12 mouse cellular contexts compared by ENCODE assay signal in genomic region chr2:128806561-128806960, GRCm38 (mm10). TPM values are rescaled to one million over a fixed set of nuclear protein-coding genes. Genes with fewer than 3 reads are reported as not detected.
DNase-seq lines count a peak whose midpoint lies in the region; ATAC-seq and TF ChIP-seq lines count a peak whose summit lies in the region.
"Had no signal": no experiment of that assay in that cellular context is flagged by ENCODE, and none has a peak within 500 bp of the region (broad histone marks: within the 10 kb centered on the region; RNA-seq: fewer than 3 reads in every experiment).

No protein-coding gene starts in this region.

- WGBS in liver, postnatal 0 days (ENCODE audit: insufficient replicate concordance) = 34% methylated on average over 8 of the region's 8 CpGs

- no peak for TF ChIP-seq CTCF in liver, postnatal 0 days (IDR thresholded peaks at IDR 0.05; ENCODE audit: low read depth)

- no peak overlapping the region for H3K9ac ChIP-seq in liver, postnatal 0 days (replicated peaks)
- H3K9ac ChIP-seq: forebrain, postnatal 0 days; hindbrain, embryonic 12.5 days; midbrain, embryonic 15.5 days had no signal

- no peak overlapping the region; the same call in 1 of the 2 replicates for H3K27ac ChIP-seq in liver, postnatal 0 days (ENCODE audit: low read depth)
- H3K27ac ChIP-seq: hindbrain, embryonic 12.5 days; midbrain, embryonic 15.5 days had no signal

- no peaks in the 10 kb centered on the region for H3K4me1 ChIP-seq in liver, postnatal 0 days (ENCODE audit: insufficient read depth)
- H3K4me1 ChIP-seq: hindbrain, embryonic 12.5 days; midbrain, embryonic 15.5 days had no signal

- H3K9me3 ChIP-seq in liver, postnatal 0 days (ENCODE audit: low read length) = no peaks in the 10 kb centered on the region
- H3K9me3 ChIP-seq: hindbrain, embryonic 12.5 days; midbrain, embryonic 15.5 days had no signal

- H3K4me3 ChIP-seq in liver, postnatal 0 days (ENCODE audit: low read depth, low read length) = no peak overlapping the region
- H3K4me3 ChIP-seq: hindbrain, embryonic 12.5 days; midbrain, embryonic 15.5 days had no signal

- H3K27me3 ChIP-seq in liver, postnatal 0 days (ENCODE audit: insufficient read depth, low read length) = no peaks in the 10 kb centered on the region
- H3K27me3 ChIP-seq: hindbrain, embryonic 12.5 days; midbrain, embryonic 15.5 days; Patski had no signal

- peaks cover 3% of the 10 kb centered on the region for H3K36me3 ChIP-seq in liver, postnatal 0 days (replicated peaks; ENCODE audit: insufficient read depth, low read length)
- H3K36me3 ChIP-seq: midbrain, embryonic 15.5 days had no signal

- peak; percentile 25 for DNase-seq in adrenal gland, adult 2 months
- DNase-seq in adrenal gland, postnatal 25 days = no peak
- peak; percentile 20 for DNase-seq in kidney, postnatal 10 days
- DNase-seq in kidney, postnatal 4 days = no peak
- peak; percentile 55 for DNase-seq in NIH3T3 (ENCODE audit: low read depth)
- DNase-seq in liver, postnatal 0 days = peak; percentile 30
- no peak for DNase-seq in thymus, postnatal 10 days (ENCODE audit: low spot score in 2 of 2)
- no peak for DNase-seq in embryo, embryonic 11 days
- DNase-seq: forebrain, postnatal 0 days had no signal

- TF ChIP-seq EP300 in liver, postnatal 0 days (IDR thresholded peaks at IDR 0.05; ENCODE audit: low read depth) = 0 out of 2 replicates have a peak, but pooled peaks have one; percentile 25

- no peak overlapping the region for H3K4me2 ChIP-seq in liver, postnatal 0 days (ENCODE audit: low read depth, low read length)
- H3K4me2 ChIP-seq: hindbrain, embryonic 12.5 days; midbrain, embryonic 15.5 days had no signal

- ATAC-seq in liver, postnatal 0 days = peak; percentile 38; the same call in 1 of the 2 replicates
- ATAC-seq: forebrain, postnatal 0 days; midbrain, embryonic 15.5 days; Patski had no signal

RNA-seq across cellular contexts. Expression of gene Tmem87b, which starts 11.4 kb away (rescaled TPM):
- total RNA-seq in adrenal gland, adult 2 months (2021) = 10 to 100 TPM; 31.6 to 34.4 TPM
- 10.8 and 14.0 TPM in 2 replicates for polyA plus RNA-seq in adrenal gland, adult 2 months (2012; rRNA removed)
- 45.8 and 55.4 TPM in 2 replicates for total RNA-seq in adrenal gland, postnatal 25 days (2021)
- polyA plus RNA-seq in liver, postnatal 0 days (2015; fragmentation: Nextera tagmentation; extraction: Ambion mirVana) = 15.7 and 17.5 TPM in 2 replicates

RNA-seq across cellular contexts. Expression of gene Fbln7, which starts 56.2 kb away (rescaled TPM):
- total RNA-seq in adrenal gland, adult 2 months (2021) = 1 to 10 TPM; 4.6 to 7.2 TPM
- polyA plus RNA-seq in adrenal gland, adult 2 months (2012; rRNA removed) = 5.3 and 6.6 TPM in 2 replicates
- total RNA-seq in adrenal gland, postnatal 25 days (2021) = 2.2 and 3.6 TPM in 2 replicates
- 0.09 and 0.16 TPM in 2 replicates for polyA plus RNA-seq in liver, postnatal 0 days (2015; fragmentation: Nextera tagmentation; extraction: Ambion mirVana)

Comparison
In these comparisons a context has a peak if more than half of its experiments do, and no peak if none do; other contexts are left out.
1. DNase-seq: peak in adrenal gland, adult 2 months (single experiment), kidney, postnatal 10 days (single experiment), NIH3T3 (single experiment) and liver, postnatal 0 days (single experiment); none in adrenal gland, postnatal 25 days (single experiment), kidney, postnatal 4 days (0 of 2), thymus, postnatal 10 days (0 of 2) and embryo, embryonic 11 days (single experiment).